In genomic region chr10:60224601-60225000, GRCm38 (mm10) we compare ENCODE assay signal across 21 mouse cellular contexts. TPM values are rescaled to one million over a fixed set of nuclear protein-coding genes. Genes with fewer than 3 reads are reported as not detected.
DNase-seq lines count a peak whose midpoint lies in the region; TF ChIP-seq lines count a peak whose summit lies in the region.
"Had no signal": no experiment of that assay in that cellular context is flagged by ENCODE, and none has a peak within 500 bp of the region (broad histone marks: within the 10 kb centered on the region; RNA-seq: fewer than 3 reads in every experiment).

No protein-coding gene starts in this region.

- TF ChIP-seq CTCF in gastrocnemius, adult 2 months (IDR thresholded peaks at IDR 0.05), result no peak

- DNase-seq in gastrocnemius, adult 2 months, result peak; percentile 9
- no peak for DNase-seq in gastrocnemius, postnatal 10 days
- DNase-seq in kidney, adult 9 months, result peak; percentile 72
- no peak for DNase-seq in kidney, adult 18-20 months
- DNase-seq in kidney, postnatal 36 days, result peak; percentile 32 to 53
- DNase-seq in kidney, postnatal 14 days, result no peak
- DNase-seq in right cerebral cortex, adult 18-20 months, result no peak
- DNase-seq: adrenal gland, adult 8-10 months; adrenal gland, postnatal 14 days; adrenal gland, postnatal 36 days; B cell, adult 2 months; cerebellum, adult 11-12 months; cerebellum, adult 2 months; cerebellum, adult 9-10 months; cerebellum, postnatal 10 days; cerebellum, postnatal 25 days had no signal

- H3K27ac ChIP-seq in gastrocnemius, adult 2 months, result peak overlapping the region; percentile 13; the same call in 1 of the 2 replicates
- H3K27ac ChIP-seq: embryonic facial prominence, embryonic 10.5 days; embryonic facial prominence, embryonic 12.5 days; forebrain, embryonic 13.5 days; forebrain, embryonic 15.5 days had no signal

- H3K4me3 ChIP-seq in gastrocnemius, adult 2 months, result no peak overlapping the region
- H3K4me3 ChIP-seq: embryonic facial prominence, embryonic 10.5 days; embryonic facial prominence, embryonic 12.5 days; forebrain, embryonic 13.5 days; forebrain, embryonic 15.5 days had no signal

- intact Hi-C loops in gastrocnemius, adult 2 months (cut with DNase I), result no loop called here

RNA-seq across cellular contexts. Expression of gene Chst3, which starts 5.5 kb away (rescaled TPM):
- under 1 TPM; 0.23 to 0.64 TPM for total RNA-seq in gastrocnemius, adult 2 months (2021)
- 1 to 10 TPM; 1.9 to 2.1 TPM for total RNA-seq in gastrocnemius, postnatal 10 days (2021)
- total RNA-seq: MEL had no signal

RNA-seq across cellular contexts. Expression of gene Psap, which starts 52.8 kb away (rescaled TPM):
- 100 to 1,000 TPM; 730 to 837 TPM for total RNA-seq in gastrocnemius, adult 2 months (2021)
- total RNA-seq in gastrocnemius, postnatal 10 days (2021), result 100 to 1,000 TPM; 405 to 444 TPM

Comparison
In these comparisons a context has a peak if more than half of its experiments do, and no peak if none do; other contexts are left out.
1. DNase-seq: peak in gastrocnemius, adult 2 months (single experiment), kidney, adult 9 months (single experiment) and kidney, postnatal 36 days (2 of 2); none in gastrocnemius, postnatal 10 days (single experiment), kidney, adult 18-20 months (single experiment), kidney, postnatal 14 days (single experiment) and right cerebral cortex, adult 18-20 months (single experiment).